Mouse (Mus musculus) layer of hippocampus, postnatal 25 days (tissue): ENCODE measurements around the gene Cdc42bpb. TPM values are rescaled to one million over a fixed set of nuclear protein-coding genes. Genes with fewer than 3 reads are reported as not detected.

ENCODE experiments used
- DNase-seq, 2 experiments: peaks; one replicate each; pipeline ENCODE4 v3.0.0; 2022; ENCODE audit warnings: mixed read lengths in 2 of 2, low spot score in 1 of 2; ENCODE audit errors: extremely low spot score in 1 of 2
- total RNA-seq, 2 experiments: library from RNA; stranded (reverse); gene quantifications; 2 replicates each; pipeline ENCODE4 v1.2.3; 2021

Cdc42bpb gene
- total RNA-seq, 2 experiments from 2014 or later = 107 to 117 TPM

- no peak for DNase-seq
These were observed 73.7 kb downstream of the Cdc42bpb start for GRCm38 (mm10) chr12:111303702-111304337.

- DNase-seq = no peak
These were observed 75.5 kb downstream of the Cdc42bpb start for GRCm38 (mm10) chr12:111302018-111302345.

- no peak for DNase-seq
These were observed 76.0 kb downstream of the Cdc42bpb start for GRCm38 (mm10) chr12:111301322-111302017.

GRCm38 (mm10) chr12:111293025-111293424, 84.5 kb downstream of the Cdc42bpb start:
- no peak for DNase-seq

GRCm38 (mm10) chr12:111284532-111284931, 93.0 kb downstream of the Cdc42bpb start:
- DNase-seq = no peak

GRCm38 (mm10) chr12:111283573-111283972, 93.9 kb downstream of the Cdc42bpb start:
- no peak for DNase-seq

GRCm38 (mm10) chr12:111276371-111276770, 101.1 kb downstream of the Cdc42bpb start:
- no peak for DNase-seq

- no peak for DNase-seq
These were observed 102.2 kb downstream of the Cdc42bpb start for GRCm38 (mm10) chr12:111275150-111275841.

- no peak for DNase-seq
These were observed 102.9 kb downstream of the Cdc42bpb start for GRCm38 (mm10) chr12:111274447-111275149.

- DNase-seq = no peak
These were observed 103.5 kb downstream of the Cdc42bpb start for GRCm38 (mm10) chr12:111274006-111274405.

- DNase-seq = peak; percentile 63 to 92
These were observed 105.1 kb downstream of the Cdc42bpb start for GRCm38 (mm10) chr12:111272420-111272819.

- DNase-seq = no peak
These were observed 105.6 kb downstream of the Cdc42bpb start for GRCm38 (mm10) chr12:111271966-111272365.

GRCm38 (mm10) chr12:111271406-111271805, 106.1 kb downstream of the Cdc42bpb start:
- DNase-seq = no peak

GRCm38 (mm10) chr12:111270629-111271277, 106.8 kb downstream of the Cdc42bpb start, which contains the start of gene Amn:
Gene Amn (plus strand): TSS chr12:111271095.
- DNase-seq = no peak

GRCm38 (mm10) chr12:111267673-111268325, 109.7 kb downstream of the Cdc42bpb start:
- no peak for DNase-seq

GRCm38 (mm10) chr12:111266592-111266991, 110.9 kb downstream of the Cdc42bpb start:
- DNase-seq = no peak

GRCm38 (mm10) chr12:111265212-111265611, 112.3 kb downstream of the Cdc42bpb start:
- DNase-seq = no peak

- no peak for DNase-seq
These were observed 113.9 kb downstream of the Cdc42bpb start for GRCm38 (mm10) chr12:111263650-111264049.

GRCm38 (mm10) chr12:111251227-111251626, 126.3 kb downstream of the Cdc42bpb start:
- no peak for DNase-seq

GRCm38 (mm10) chr12:111250116-111250515, 127.4 kb downstream of the Cdc42bpb start:
- DNase-seq = no peak
